Mouse (Mus musculus): ENCODE data around the gene Igfbp7. TPM values are rescaled to one million over a fixed set of nuclear protein-coding genes. Genes with fewer than 3 reads are reported as not detected.

Igfbp7 gene
- polyA plus RNA-seq, 1 experiment from 2014 or later, result 35.3 TPM

DNA sequence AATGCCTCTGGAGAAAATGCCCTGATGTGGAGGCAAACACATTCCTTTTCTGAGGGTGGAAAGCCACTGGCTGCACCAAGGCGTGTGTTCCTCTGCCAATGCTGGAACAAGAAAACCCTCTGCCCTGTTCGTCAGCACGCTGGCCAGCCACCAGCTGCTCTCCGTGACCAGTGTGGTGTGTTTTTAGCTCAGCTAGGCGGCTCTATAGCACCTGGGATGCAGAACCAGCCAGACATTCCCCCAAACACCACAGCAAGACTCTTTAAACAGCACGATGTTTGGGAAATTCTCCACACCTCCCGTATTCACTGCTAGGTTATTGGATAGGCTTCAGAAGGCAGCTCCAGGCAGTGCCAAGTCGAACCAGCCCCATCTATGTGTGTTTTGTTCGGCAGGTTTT is 25.7 kb upstream of the Igfbp7 start:
- Histone ChIP-seq H3K27me3 (ENCODE audit: control insufficient read depth, insufficient read depth, low read length) (no peaks in the 10 kb centered on the region), H3K27ac (ENCODE audit: low read depth, low read length) (no peak overlapping the region), H3K9me3 (replicated peaks; ENCODE audit: control insufficient read depth, low read length) (no peaks in the 10 kb centered on the region), H3K4me1 (ENCODE audit: control insufficient read depth, insufficient read depth, low read length) (no peaks in the 10 kb centered on the region), H3K4me2 (no peak overlapping the region), H3K9ac (ENCODE audit: low read depth, low read length) (no peak overlapping the region), H3K4me3 (ENCODE audit: low read depth, low read length) (no peak overlapping the region), H3K36me3 (ENCODE audit: control insufficient read depth, insufficient read depth, low read length) (no peaks in the 10 kb centered on the region)
- WGBS (ENCODE audit: insufficient replicate concordance), result 68% methylated on average over 9 of the region's 9 CpGs
- no peak for ATAC-seq (replicated peaks; ENCODE audit: insufficient number of reproducible peaks, low FRiP score, low TSS enrichment)

DNA sequence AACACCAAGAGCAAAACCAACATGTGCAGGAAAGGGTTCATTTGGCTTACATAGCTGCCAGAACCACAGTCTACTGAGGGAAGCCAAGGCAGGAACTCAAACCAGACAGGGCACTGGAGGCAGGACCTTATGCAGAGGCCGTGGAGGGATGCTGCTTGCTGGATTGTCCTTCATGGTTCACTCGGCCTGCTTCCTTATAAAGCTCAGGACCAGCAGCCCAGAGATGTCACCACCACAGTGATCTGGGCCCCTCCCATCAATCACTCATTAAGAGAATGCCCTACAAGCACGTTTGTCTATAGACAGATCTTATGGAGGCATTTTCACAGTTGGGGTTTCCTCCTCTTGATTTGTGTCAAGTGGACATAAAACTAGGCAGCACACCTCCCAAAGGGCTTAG is 25.3 kb upstream of the Igfbp7 start:
- no peak for ATAC-seq (replicated peaks; ENCODE audit: insufficient number of reproducible peaks, low FRiP score, low TSS enrichment)
- Histone ChIP-seq H3K9me3 (replicated peaks; ENCODE audit: control insufficient read depth, low read length) (no peaks in the 10 kb centered on the region), H3K27me3 (ENCODE audit: control insufficient read depth, insufficient read depth, low read length) (no peaks in the 10 kb centered on the region), H3K36me3 (ENCODE audit: control insufficient read depth, insufficient read depth, low read length) (no peaks in the 10 kb centered on the region), H3K4me2 (no peak overlapping the region), H3K4me1 (ENCODE audit: control insufficient read depth, insufficient read depth, low read length) (no peaks in the 10 kb centered on the region), H3K27ac (ENCODE audit: low read depth, low read length) (no peak overlapping the region), H3K9ac (ENCODE audit: low read depth, low read length) (no peak overlapping the region), H3K4me3 (ENCODE audit: low read depth, low read length) (no peak overlapping the region)
- 44% methylated on average over 3 of the region's 3 CpGs for WGBS (ENCODE audit: insufficient replicate concordance)

GRCm38 (mm10) chr5:77432446-77432845 is 24.6 kb upstream of the Igfbp7 start:
- 72% methylated on average over 2 of the region's 2 CpGs for WGBS (ENCODE audit: insufficient replicate concordance)
- no peaks in the 10 kb centered on the region for H3K36me3 ChIP-seq (ENCODE audit: control insufficient read depth, insufficient read depth, low read length)
- H3K9me3 ChIP-seq (replicated peaks; ENCODE audit: control insufficient read depth, low read length), result no peaks in the 10 kb centered on the region
- no peak overlapping the region for H3K9ac ChIP-seq (ENCODE audit: low read depth, low read length)
- H3K27me3 ChIP-seq (ENCODE audit: control insufficient read depth, insufficient read depth, low read length), result no peaks in the 10 kb centered on the region
- H3K4me3 ChIP-seq (ENCODE audit: low read depth, low read length), result no peak overlapping the region
- no peak for ATAC-seq (replicated peaks; ENCODE audit: insufficient number of reproducible peaks, low FRiP score, low TSS enrichment)
- no peak overlapping the region for H3K27ac ChIP-seq (ENCODE audit: low read depth, low read length)
- no peak overlapping the region for H3K4me2 ChIP-seq
- no peaks in the 10 kb centered on the region for H3K4me1 ChIP-seq (ENCODE audit: control insufficient read depth, insufficient read depth, low read length)

DNA sequence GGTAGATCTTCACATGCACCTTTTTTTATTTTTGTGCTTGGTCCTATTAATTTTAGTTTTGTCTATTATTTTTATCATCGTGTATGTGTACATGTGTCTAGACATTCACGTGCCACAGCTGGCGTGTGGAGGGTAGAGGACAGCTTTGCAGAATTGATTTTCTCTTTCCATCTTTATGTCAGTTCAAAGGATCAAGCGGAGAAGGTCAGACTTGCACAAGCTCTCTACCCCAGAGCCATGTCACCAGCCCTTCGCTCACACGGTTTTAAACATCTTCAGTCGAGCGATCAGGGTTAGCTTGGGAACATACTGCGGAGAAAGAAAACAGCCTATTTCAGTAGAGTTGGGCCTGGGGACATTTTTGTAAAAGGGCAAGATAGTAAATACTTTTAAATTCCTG is 23.2 kb upstream of the Igfbp7 start:
- no peak overlapping the region for H3K4me2 ChIP-seq
- no peak overlapping the region for H3K9ac ChIP-seq (ENCODE audit: low read depth, low read length)
- H3K27ac ChIP-seq (ENCODE audit: low read depth, low read length), result no peak overlapping the region
- no peak overlapping the region for H3K4me3 ChIP-seq (ENCODE audit: low read depth, low read length)
- no peaks in the 10 kb centered on the region for H3K9me3 ChIP-seq (replicated peaks; ENCODE audit: control insufficient read depth, low read length)
- no peak for ATAC-seq (replicated peaks; ENCODE audit: insufficient number of reproducible peaks, low FRiP score, low TSS enrichment)
- no peaks in the 10 kb centered on the region for H3K4me1 ChIP-seq (ENCODE audit: control insufficient read depth, insufficient read depth, low read length)
- WGBS (ENCODE audit: insufficient replicate concordance), result 81% methylated on average over 9 of the region's 9 CpGs
- no peaks in the 10 kb centered on the region for H3K27me3 ChIP-seq (ENCODE audit: control insufficient read depth, insufficient read depth, low read length)
- no peaks in the 10 kb centered on the region for H3K36me3 ChIP-seq (ENCODE audit: control insufficient read depth, insufficient read depth, low read length)

DNA sequence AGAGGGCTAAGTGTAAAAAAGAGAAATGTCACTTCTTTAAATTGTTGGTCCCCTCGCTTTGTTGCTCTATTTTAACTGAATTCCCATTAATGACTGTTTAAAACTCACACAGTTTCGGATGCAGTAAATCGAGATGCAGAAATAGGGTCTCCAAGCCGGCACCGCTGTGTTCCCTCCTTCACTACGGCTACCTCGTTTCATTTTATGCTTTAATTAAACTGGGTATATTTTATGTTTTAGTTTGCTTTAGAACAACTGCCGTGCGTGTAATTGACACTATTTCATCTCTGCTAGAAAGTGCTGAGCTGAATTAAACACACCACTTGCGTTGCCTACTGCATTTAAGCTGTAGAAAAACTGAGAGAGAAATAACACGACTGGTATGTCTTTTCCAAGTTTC is 22.6 kb upstream of the Igfbp7 start:
- Histone ChIP-seq H3K27ac (ENCODE audit: low read depth, low read length) (no peak overlapping the region), H3K4me1 (ENCODE audit: control insufficient read depth, insufficient read depth, low read length) (no peaks in the 10 kb centered on the region), H3K36me3 (ENCODE audit: control insufficient read depth, insufficient read depth, low read length) (no peaks in the 10 kb centered on the region), H3K4me3 (ENCODE audit: low read depth, low read length) (no peak overlapping the region), H3K9ac (ENCODE audit: low read depth, low read length) (no peak overlapping the region), H3K4me2 (no peak overlapping the region), H3K27me3 (ENCODE audit: control insufficient read depth, insufficient read depth, low read length) (no peaks in the 10 kb centered on the region), H3K9me3 (replicated peaks; ENCODE audit: control insufficient read depth, low read length) (no peaks in the 10 kb centered on the region)
- ATAC-seq (replicated peaks; ENCODE audit: insufficient number of reproducible peaks, low FRiP score, low TSS enrichment), result no peak
- WGBS (ENCODE audit: insufficient replicate concordance), result 82% methylated on average over 11 of the region's 11 CpGs

GRCm38 (mm10) chr5:77430049-77430448 is 22.2 kb upstream of the Igfbp7 start:
- WGBS (ENCODE audit: insufficient replicate concordance), result 86% methylated on average over 4 of the region's 4 CpGs
- ATAC-seq (replicated peaks; ENCODE audit: insufficient number of reproducible peaks, low FRiP score, low TSS enrichment), result no peak
- Histone ChIP-seq H3K9me3 (replicated peaks; ENCODE audit: control insufficient read depth, low read length) (no peaks in the 10 kb centered on the region), H3K4me1 (ENCODE audit: control insufficient read depth, insufficient read depth, low read length) (no peaks in the 10 kb centered on the region), H3K27me3 (ENCODE audit: control insufficient read depth, insufficient read depth, low read length) (no peaks in the 10 kb centered on the region), H3K36me3 (ENCODE audit: control insufficient read depth, insufficient read depth, low read length) (no peaks in the 10 kb centered on the region), H3K4me2 (no peak overlapping the region), H3K9ac (ENCODE audit: low read depth, low read length) (no peak overlapping the region), H3K4me3 (ENCODE audit: low read depth, low read length) (no peak overlapping the region), H3K27ac (ENCODE audit: low read depth, low read length) (no peak overlapping the region)

- Histone ChIP-seq H3K4me2 (no peak overlapping the region), H3K27ac (ENCODE audit: low read depth, low read length) (no peak overlapping the region), H3K36me3 (ENCODE audit: control insufficient read depth, insufficient read depth, low read length) (no peaks in the 10 kb centered on the region), H3K4me1 (ENCODE audit: control insufficient read depth, insufficient read depth, low read length) (no peaks in the 10 kb centered on the region), H3K9ac (ENCODE audit: low read depth, low read length) (no peak overlapping the region), H3K4me3 (ENCODE audit: low read depth, low read length) (no peak overlapping the region), H3K9me3 (replicated peaks; ENCODE audit: control insufficient read depth, low read length) (no peaks in the 10 kb centered on the region), H3K27me3 (ENCODE audit: control insufficient read depth, insufficient read depth, low read length) (no peaks in the 10 kb centered on the region)
- 73% methylated on average over 4 of the region's 4 CpGs for WGBS (ENCODE audit: insufficient replicate concordance)
- no peak for ATAC-seq (replicated peaks; ENCODE audit: insufficient number of reproducible peaks, low FRiP score, low TSS enrichment)
These were observed 20.7 kb upstream of the Igfbp7 start for GRCm38 (mm10) chr5:77428526-77428925.

DNA sequence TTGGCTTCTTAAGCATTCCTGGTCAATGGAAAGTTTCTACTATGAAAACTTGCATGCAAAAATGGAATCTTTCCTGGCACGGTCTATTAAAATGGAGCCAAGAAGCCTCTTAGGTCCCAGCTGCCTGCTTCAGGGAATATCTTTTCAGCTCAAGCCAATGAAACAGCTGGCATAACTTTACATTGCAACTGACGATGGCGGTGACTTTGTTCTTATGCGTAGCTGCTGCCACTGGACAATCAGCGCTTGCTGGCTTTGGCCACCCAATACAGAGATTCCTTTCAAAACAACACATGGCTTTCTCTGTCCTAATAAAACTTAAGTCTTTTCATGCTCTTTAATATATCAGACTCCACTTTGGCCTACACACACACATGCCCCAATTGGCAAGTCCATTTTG is 20.1 kb upstream of the Igfbp7 start:
- H3K4me3 ChIP-seq (ENCODE audit: low read depth, low read length), result no peak overlapping the region
- no peak overlapping the region for H3K27ac ChIP-seq (ENCODE audit: low read depth, low read length)
- H3K4me1 ChIP-seq (ENCODE audit: control insufficient read depth, insufficient read depth, low read length), result no peaks in the 10 kb centered on the region
- no peaks in the 10 kb centered on the region for H3K36me3 ChIP-seq (ENCODE audit: control insufficient read depth, insufficient read depth, low read length)
- 90% methylated on average over 5 of the region's 5 CpGs for WGBS (ENCODE audit: insufficient replicate concordance)
- H3K27me3 ChIP-seq (ENCODE audit: control insufficient read depth, insufficient read depth, low read length), result no peaks in the 10 kb centered on the region
- ATAC-seq (replicated peaks; ENCODE audit: insufficient number of reproducible peaks, low FRiP score, low TSS enrichment), result no peak
- no peak overlapping the region for H3K9ac ChIP-seq (ENCODE audit: low read depth, low read length)
- H3K4me2 ChIP-seq, result no peak overlapping the region
- H3K9me3 ChIP-seq (replicated peaks; ENCODE audit: control insufficient read depth, low read length), result no peaks in the 10 kb centered on the region

DNA sequence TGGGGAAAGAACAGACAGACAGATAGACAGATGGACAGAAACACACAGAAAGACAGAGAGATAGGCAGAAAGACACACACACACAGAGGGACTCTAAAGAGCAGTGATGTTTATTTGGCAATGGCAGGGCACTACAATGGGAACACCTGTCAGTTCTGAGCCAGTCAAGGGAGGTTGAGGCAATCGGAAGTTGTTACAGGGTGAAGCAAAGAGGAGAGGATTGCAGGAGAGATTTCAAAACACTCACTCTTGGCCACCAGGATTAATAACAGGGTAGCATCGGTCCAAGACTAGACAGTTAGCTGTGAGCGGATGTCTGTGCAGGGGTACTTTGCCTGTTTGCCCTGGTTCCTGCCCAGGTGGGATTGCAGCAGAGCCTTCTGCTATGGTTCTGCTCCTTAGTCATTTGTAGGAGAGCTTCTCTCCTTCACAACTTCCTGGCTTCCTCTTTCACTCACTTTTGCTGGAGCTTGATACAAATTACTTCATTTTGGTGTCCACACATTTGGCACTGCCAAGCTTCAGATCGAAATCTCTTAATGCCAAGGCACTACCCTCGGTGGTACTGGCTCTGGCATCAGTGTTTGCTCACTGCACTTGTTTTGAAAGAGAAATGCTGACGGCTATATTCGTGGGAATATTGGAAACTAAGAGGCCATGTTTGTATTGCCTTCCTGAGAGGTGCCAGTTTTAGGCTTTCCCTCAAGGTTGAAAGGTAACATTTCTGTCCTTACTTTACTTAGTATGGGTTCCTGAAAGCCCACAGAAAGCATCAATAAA is 18.1 kb upstream of the Igfbp7 start:
- ATAC-seq (replicated peaks; ENCODE audit: insufficient number of reproducible peaks, low FRiP score, low TSS enrichment), result no peak
- H3K36me3 ChIP-seq (ENCODE audit: control insufficient read depth, insufficient read depth, low read length), result no peaks in the 10 kb centered on the region
- 0 out of 2 replicates have a peak, but pooled peaks cover 2% of the 10 kb centered on the region for H3K9me3 ChIP-seq (replicated peaks; ENCODE audit: control insufficient read depth, low read length)
- 71% methylated on average over 7 of the region's 7 CpGs for WGBS (ENCODE audit: insufficient replicate concordance)
- H3K9ac ChIP-seq (ENCODE audit: low read depth, low read length), result no peak overlapping the region
- no peaks in the 10 kb centered on the region for H3K4me1 ChIP-seq (ENCODE audit: control insufficient read depth, insufficient read depth, low read length)
- H3K4me2 ChIP-seq, result no peak overlapping the region
- no peak overlapping the region for H3K4me3 ChIP-seq (ENCODE audit: low read depth, low read length)
- H3K27me3 ChIP-seq (ENCODE audit: control insufficient read depth, insufficient read depth, low read length), result no peaks in the 10 kb centered on the region
- no peak overlapping the region for H3K27ac ChIP-seq (ENCODE audit: low read depth, low read length)
